Mouse (Mus musculus) thymus, postnatal 0 days (tissue): ENCODE results near the gene Cacna2d3. TPM values are rescaled to one million over a fixed set of nuclear protein-coding genes. Genes with fewer than 3 reads are reported as not detected.

Source experiments
- DNase-seq: peaks from one replicate; pipeline ENCODE4 v3.0.0-alpha.2; 2015; ENCODE audit warnings: low spot score
- polyA plus RNA-seq: library from polyadenylated mRNA; unstranded; fragments of >200 nt; fragmentation: Nextera tagmentation; extraction: Ambion mirVana; gene quantifications from 2 replicates; pipeline ENCODE4 v1.2.1, GENCODE M21; 2015

Gene Cacna2d3
- polyA plus RNA-seq, 1 experiment from 2014 or later, result 0.16 TPM

DNA sequence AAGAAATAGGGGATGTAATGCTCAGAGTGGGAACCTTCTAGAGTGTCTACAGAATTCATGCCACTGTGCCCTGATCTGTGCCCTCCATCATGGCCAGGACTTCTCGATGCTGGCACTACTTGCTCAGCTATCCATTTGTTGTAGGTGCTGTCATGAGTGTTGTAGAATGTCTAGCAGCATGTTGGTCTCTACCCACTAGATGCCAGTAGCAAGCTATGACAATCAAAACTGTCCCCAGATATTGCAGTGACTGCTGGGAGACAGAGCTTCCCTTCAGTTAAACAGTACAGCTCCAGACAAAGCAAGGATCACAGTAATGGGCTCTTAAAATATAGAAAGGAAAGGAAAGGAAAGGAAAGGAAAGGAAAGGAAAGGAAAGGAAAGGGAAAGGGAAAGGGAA, 771.9 kb downstream of the Cacna2d3 start:
- no peak for DNase-seq

- no peak for DNase-seq
Observed at GRCm38 (mm10) chr14:28948019-28948850, 773.4 kb downstream of the Cacna2d3 start.

GRCm38 (mm10) chr14:28932746-28933293, 788.8 kb downstream of the Cacna2d3 start:
- no peak for DNase-seq

GRCm38 (mm10) chr14:28923180-28923961, 798.3 kb downstream of the Cacna2d3 start:
- no peak for DNase-seq

- DNase-seq, result no peak
Observed at GRCm38 (mm10) chr14:28918871-28919270, 802.8 kb downstream of the Cacna2d3 start.

- DNase-seq, result no peak
Observed at GRCm38 (mm10) chr14:28915004-28915403, 806.7 kb downstream of the Cacna2d3 start.

GRCm38 (mm10) chr14:28907659-28908058, 814.0 kb downstream of the Cacna2d3 start:
- no peak for DNase-seq

- no peak for DNase-seq
Observed at GRCm38 (mm10) chr14:28892530-28892929, 829.1 kb downstream of the Cacna2d3 start.

- no peak for DNase-seq
Observed at GRCm38 (mm10) chr14:28887373-28887772, 834.3 kb downstream of the Cacna2d3 start.

DNA sequence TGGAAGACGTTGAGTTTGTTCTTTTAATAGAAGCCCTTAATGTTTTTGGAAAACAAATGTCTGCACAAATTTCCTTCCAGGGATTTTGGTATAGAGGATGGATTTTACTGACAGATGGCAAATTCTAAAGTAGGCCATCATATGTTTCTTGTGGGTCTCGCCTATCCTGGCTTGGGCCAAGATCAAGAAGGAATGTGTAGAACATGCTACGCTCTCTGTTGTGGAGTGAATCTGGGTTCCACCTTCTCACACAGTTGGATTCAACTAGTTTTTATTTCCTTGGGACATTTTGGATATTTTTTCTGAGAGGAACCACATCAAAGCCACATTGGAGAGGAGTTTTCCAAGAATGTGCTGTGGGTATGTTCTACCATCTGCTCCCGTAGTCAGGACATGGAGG, 835.0 kb downstream of the Cacna2d3 start:
- DNase-seq, result no peak

- DNase-seq, result no peak
Observed at GRCm38 (mm10) chr14:28870983-28871382, 850.7 kb downstream of the Cacna2d3 start.

GRCm38 (mm10) chr14:28870382-28870781, 851.3 kb downstream of the Cacna2d3 start:
- DNase-seq, result no peak

DNA sequence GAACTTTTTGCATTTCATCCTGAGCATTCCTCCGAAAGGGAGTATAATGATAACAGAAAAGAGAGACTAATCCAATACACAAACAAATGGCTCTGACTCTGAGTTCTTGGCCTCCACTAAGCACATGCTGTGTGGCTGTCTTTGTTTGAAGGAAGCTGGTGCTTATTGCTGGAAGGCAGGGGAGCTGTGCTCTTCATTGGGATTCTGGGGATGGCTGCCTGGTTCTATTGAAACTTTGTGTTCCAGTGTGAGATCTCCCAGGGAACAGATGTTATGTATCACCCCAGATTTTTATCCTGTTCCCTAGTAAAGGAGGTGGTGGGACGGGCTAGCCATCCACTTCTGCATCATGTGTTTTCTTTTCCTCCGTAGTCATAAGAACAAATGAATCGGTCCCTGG, 856.7 kb downstream of the Cacna2d3 start:
- DNase-seq, result no peak

DNA sequence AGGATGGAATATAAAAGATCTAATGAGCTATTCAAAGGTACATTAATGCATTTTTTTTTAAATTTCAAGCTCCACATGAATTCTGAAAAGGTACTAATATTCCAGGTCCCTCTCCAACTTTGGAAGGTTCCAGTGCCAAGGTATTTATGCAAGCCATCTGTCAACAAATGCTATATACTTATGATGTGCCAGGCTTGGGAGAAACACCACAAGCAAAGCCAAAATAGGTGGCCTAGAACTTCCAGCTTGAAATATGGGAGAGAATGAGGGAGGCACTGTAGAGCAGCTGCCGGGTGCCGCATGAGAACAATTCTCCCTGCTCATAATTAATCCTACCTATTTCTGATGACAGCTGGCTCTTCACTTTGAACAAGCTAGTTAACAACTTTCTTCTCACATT, 860.5 kb downstream of the Cacna2d3 start:
- DNase-seq, result no peak

Other genes starting within 250 kb of the Cacna2d3 start
- 345 and 371 TPM in 2 replicates for gene Selenok, start 246.4 kb upstream of the Cacna2d3 start, polyA plus RNA-seq